19 mouse cellular contexts compared by ENCODE assay signal in the genomic region with DNA sequence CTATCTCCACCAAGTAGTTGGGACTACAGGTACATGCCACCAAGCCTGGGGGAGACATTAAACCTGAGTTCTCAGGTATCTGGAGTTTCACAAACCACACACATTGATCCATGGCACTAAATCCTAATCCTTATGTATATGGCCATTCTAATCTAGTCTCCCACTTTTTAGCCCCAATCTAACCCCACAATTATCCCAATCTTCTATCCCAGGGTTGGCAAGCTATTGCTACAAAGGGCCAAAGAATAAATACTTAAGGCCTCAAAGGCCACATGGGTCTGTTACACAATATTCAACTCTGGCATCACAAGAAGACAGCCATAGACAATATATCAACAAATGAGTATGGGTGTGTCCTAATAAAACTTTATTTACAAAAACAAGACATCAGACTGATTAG.
"Had no signal": no experiment of that assay in that cellular context is flagged by ENCODE, and none has a peak within 500 bp of the region (broad histone marks: within the 10 kb centered on the region; RNA-seq: fewer than 3 reads in every experiment).

No protein-coding gene starts in this region.

- H3K9ac ChIP-seq: limb, embryonic 13.5 days; liver, embryonic 13.5 days had no signal

- H3K27me3 ChIP-seq: limb, embryonic 13.5 days; liver, embryonic 13.5 days had no signal

- DNase-seq: kidney, adult 18-20 months; kidney, adult 9 months; kidney, postnatal 14 days; kidney, postnatal 4 days; liver; liver, embryonic 13.5 days; lung, postnatal 4 days; midbrain, embryonic 14.5 days; right cerebral cortex, adult 18-20 months; right cerebral cortex, postnatal 14 days; right cerebral cortex, postnatal 4 days; thymus, adult 2 months; thymus, postnatal 14 days; thymus, postnatal 4 days had no signal

- H3K9me3 ChIP-seq: limb, embryonic 10.5 days; limb, embryonic 13.5 days; liver, embryonic 13.5 days had no signal

- H3K27ac ChIP-seq: liver, embryonic 13.5 days; stomach, postnatal 0 days had no signal

- H3K36me3 ChIP-seq: liver, embryonic 13.5 days had no signal

- H3K4me3 ChIP-seq: limb, embryonic 10.5 days; limb, embryonic 13.5 days; liver, embryonic 13.5 days had no signal

- ATAC-seq: intestine, embryonic 16.5 days had no signal

- H3K4me2 ChIP-seq: limb, embryonic 13.5 days; liver, embryonic 13.5 days; midbrain, embryonic 11.5 days had no signal
